Mouse (Mus musculus) kidney, embryonic 16.5 days (tissue): ENCODE measurements at regions not wholly inside any gene's neighbourhood (a gene's known extent, or its start where the extent isn't known, plus 50 kb on each side); places are given as distances from the start of the nearest gene placed in this dataset.

Experiments used
- ATAC-seq: fragments of 200-750 bp; cut with Nextera tagmentation; 2 replicates; pipeline ENCODE4 v1.8.0; 2017; ENCODE audit warnings: moderate TSS enrichment; ENCODE audit not compliant: low FRiP score, low TSS enrichment
- H3K27ac ChIP-seq: fragments of 300-500 bp; sonication (generic); 2 replicates; pipeline ENCODE4 v1.5.1; 2014; ENCODE audit warnings: low read length
- H3K27me3 ChIP-seq: fragments of 300-500 bp; sonication (generic); 2 replicates; pipeline ENCODE4 v1.6.1; 2014; ENCODE audit warnings: low read length, control low read depth, mixed read lengths; ENCODE audit not compliant: insufficient read depth
- H3K36me3 ChIP-seq: fragments of 300-500 bp; sonication (generic); 2 replicates; pipeline ENCODE4 v1.6.1; 2014; ENCODE audit warnings: low read length, control low read depth, mixed read lengths; ENCODE audit not compliant: insufficient read depth
- H3K4me1 ChIP-seq: fragments of 300-500 bp; sonication (generic); 2 replicates; pipeline ENCODE4 v1.6.1; 2014; ENCODE audit warnings: low read length, control low read depth, mixed read lengths; ENCODE audit not compliant: insufficient read depth
- H3K4me2 ChIP-seq: fragments of 300-500 bp; sonication (generic); replicated peaks from 2 replicates; pipeline ENCODE4 v1.6.1; 2014; ENCODE audit warnings: low read depth, low read length
- H3K4me3 ChIP-seq: fragments of 300-500 bp; sonication (generic); 2 replicates; pipeline ENCODE4 v1.5.1; 2014; ENCODE audit warnings: mild to moderate bottlenecking, low read length
- H3K9ac ChIP-seq: fragments of 300-500 bp; sonication (generic); replicated peaks from 2 replicates; pipeline ENCODE4 v1.6.1; 2014; ENCODE audit warnings: low read length
- H3K9me3 ChIP-seq: fragments of 300-500 bp; sonication (generic); 2 replicates; pipeline ENCODE4 v1.6.1; 2016; ENCODE audit warnings: low read length, control low read depth
- WGBS: fragments of 180-500 bp; shearing (Covaris S2); extraction: QIAGEN DNeasy Blood & Tissue Kit; methylation state at CpG from one replicate; pipeline ENCODE4 v1.1.7; 2014; 5-methylcytosine and 5-hydroxymethylcytosine counted together

- Histone ChIP-seq H3K36me3 (no peaks in the 10 kb centered on the region), H3K9ac (no peak overlapping the region), H3K4me1 (no peaks in the 10 kb centered on the region), H3K27me3 (no peaks in the 10 kb centered on the region), H3K4me2 (no peak overlapping the region), H3K27ac (no peak overlapping the region), H3K9me3 (no peaks in the 10 kb centered on the region), H3K4me3 (no peak overlapping the region)
- no peak for ATAC-seq
- WGBS, result 70% methylated on average over 4 of the region's 4 CpGs
These were observed 354.2 kb upstream of the Col3a1 start for GRCm38 (mm10) chr1:44957125-44957524.

GRCm38 (mm10) chr1:44987171-44987570, 324.2 kb upstream of the Col3a1 start:
- no peaks in the 10 kb centered on the region for H3K36me3 ChIP-seq
- no peak overlapping the region for H3K4me3 ChIP-seq
- 0 out of 2 replicates have a peak overlapping the region, but pooled peaks have one; percentile 1 for H3K27ac ChIP-seq
- no peak overlapping the region for H3K4me2 ChIP-seq
- no peaks in the 10 kb centered on the region for H3K9me3 ChIP-seq
- no peaks in the 10 kb centered on the region for H3K27me3 ChIP-seq
- WGBS, result 33% methylated on average over 3 of the region's 3 CpGs
- H3K4me1 ChIP-seq, result no peaks in the 10 kb centered on the region
- H3K9ac ChIP-seq, result no peak overlapping the region
- peak; percentile 59 for ATAC-seq

- ATAC-seq, result no peak
- Histone ChIP-seq H3K36me3 (no peaks in the 10 kb centered on the region), H3K9me3 (no peaks in the 10 kb centered on the region), H3K4me1 (no peaks in the 10 kb centered on the region), H3K27ac (no peak overlapping the region), H3K27me3 (no peaks in the 10 kb centered on the region), H3K4me3 (no peak overlapping the region), H3K4me2 (no peak overlapping the region), H3K9ac (no peak overlapping the region)
These were observed 290.8 kb upstream of the Col3a1 start for GRCm38 (mm10) chr1:45020516-45020915.

- WGBS, result 50% methylated on average over 2 of the region's 2 CpGs
- no peaks in the 10 kb centered on the region for H3K36me3 ChIP-seq
- ATAC-seq, result no peak
- no peaks in the 10 kb centered on the region for H3K4me1 ChIP-seq
- H3K9me3 ChIP-seq, result no peaks in the 10 kb centered on the region
- no peak overlapping the region for H3K4me2 ChIP-seq
- H3K27me3 ChIP-seq, result no peaks in the 10 kb centered on the region
- no peak overlapping the region for H3K9ac ChIP-seq
- H3K27ac ChIP-seq, result no peak overlapping the region
- no peak overlapping the region for H3K4me3 ChIP-seq
These were observed 290.1 kb upstream of the Col3a1 start for GRCm38 (mm10) chr1:45021234-45021633.

- H3K27ac ChIP-seq, result no peak overlapping the region
- H3K27me3 ChIP-seq, result no peaks in the 10 kb centered on the region
- no peak overlapping the region for H3K9ac ChIP-seq
- WGBS, result 79% methylated on average over 1 of the region's 1 CpGs
- H3K4me1 ChIP-seq, result no peaks in the 10 kb centered on the region
- no peaks in the 10 kb centered on the region for H3K36me3 ChIP-seq
- no peaks in the 10 kb centered on the region for H3K9me3 ChIP-seq
- ATAC-seq, result no peak
- no peak overlapping the region for H3K4me3 ChIP-seq
- H3K4me2 ChIP-seq, result no peak overlapping the region
These were observed 289.0 kb upstream of the Col3a1 start for GRCm38 (mm10) chr1:45022146-45022841.

GRCm38 (mm10) chr1:45023336-45023735, 288.0 kb upstream of the Col3a1 start:
- H3K27ac ChIP-seq, result no peak overlapping the region
- no peaks in the 10 kb centered on the region for H3K36me3 ChIP-seq
- H3K4me3 ChIP-seq, result no peak overlapping the region
- no peaks in the 10 kb centered on the region for H3K4me1 ChIP-seq
- no peak for ATAC-seq
- H3K27me3 ChIP-seq, result no peaks in the 10 kb centered on the region
- H3K9ac ChIP-seq, result no peak overlapping the region
- no peak overlapping the region for H3K4me2 ChIP-seq
- WGBS, result 77% methylated on average over 3 of the region's 3 CpGs
- H3K9me3 ChIP-seq, result no peaks in the 10 kb centered on the region

- no peaks in the 10 kb centered on the region for H3K36me3 ChIP-seq
- no peak for ATAC-seq
- H3K9ac ChIP-seq, result no peak overlapping the region
- H3K4me3 ChIP-seq, result no peak overlapping the region
- no peaks in the 10 kb centered on the region for H3K27me3 ChIP-seq
- no peaks in the 10 kb centered on the region for H3K4me1 ChIP-seq
- no peaks in the 10 kb centered on the region for H3K9me3 ChIP-seq
- WGBS, result 39% methylated on average over 4 of the region's 4 CpGs
- no peak overlapping the region for H3K4me2 ChIP-seq
- H3K27ac ChIP-seq, result no peak overlapping the region
These were observed 279.8 kb upstream of the Col3a1 start for GRCm38 (mm10) chr1:45031436-45032027.

GRCm38 (mm10) chr1:45033343-45033742, 278.0 kb upstream of the Col3a1 start:
- no peak overlapping the region for H3K4me3 ChIP-seq
- no peak overlapping the region for H3K27ac ChIP-seq
- H3K9me3 ChIP-seq, result no peaks in the 10 kb centered on the region
- H3K9ac ChIP-seq, result no peak overlapping the region
- no peak overlapping the region for H3K4me2 ChIP-seq
- H3K36me3 ChIP-seq, result no peaks in the 10 kb centered on the region
- no peaks in the 10 kb centered on the region for H3K4me1 ChIP-seq
- no peaks in the 10 kb centered on the region for H3K27me3 ChIP-seq
- no peak for ATAC-seq
- WGBS, result 83% methylated on average over 7 of the region's 7 CpGs

GRCm38 (mm10) chr1:45041328-45041727, 270.0 kb upstream of the Col3a1 start:
- no peaks in the 10 kb centered on the region for H3K27me3 ChIP-seq
- no peaks in the 10 kb centered on the region for H3K4me1 ChIP-seq
- H3K27ac ChIP-seq, result no peak overlapping the region
- no peak for ATAC-seq
- H3K9ac ChIP-seq, result no peak overlapping the region
- H3K4me2 ChIP-seq, result no peak overlapping the region
- no peaks in the 10 kb centered on the region for H3K9me3 ChIP-seq
- no peak overlapping the region for H3K4me3 ChIP-seq
- 91% methylated on average over 1 of the region's 1 CpGs for WGBS
- H3K36me3 ChIP-seq, result no peaks in the 10 kb centered on the region

- Histone ChIP-seq H3K9me3 (no peaks in the 10 kb centered on the region), H3K27me3 (no peaks in the 10 kb centered on the region), H3K36me3 (no peaks in the 10 kb centered on the region), H3K9ac (no peak overlapping the region), H3K4me1 (no peaks in the 10 kb centered on the region), H3K4me2 (no peak overlapping the region), H3K27ac (no peak overlapping the region), H3K4me3 (no peak overlapping the region)
- ATAC-seq, result no peak
These were observed 269.5 kb upstream of the Col3a1 start for GRCm38 (mm10) chr1:45041815-45042214.
